Mouse (Mus musculus) C2C12 (cell line): ENCODE data around the gene Fam83c.

Experiments used
- CTCF ChIP-seq: IDR thresholded peaks from one replicate; pipeline ENCODE4 v1.5.1; 2011; ENCODE audit not compliant: control insufficient read depth, insufficient read depth, insufficient read length
- MAX ChIP-seq: IDR thresholded peaks from one replicate; pipeline ENCODE4 v1.6.1; 2011; ENCODE audit warnings: mild to moderate bottlenecking, control low read depth
- MYOG ChIP-seq: IDR thresholded peaks from one replicate; pipeline ENCODE4 v1.6.1; 2011; ENCODE audit not compliant: control insufficient read depth, insufficient read length; ENCODE audit errors: extremely low read depth
- USF1 ChIP-seq: IDR thresholded peaks from one replicate; pipeline ENCODE4 v1.6.1; 2011; ENCODE audit warnings: low read depth, mild to moderate bottlenecking, control low read depth, moderate library complexity

DNA sequence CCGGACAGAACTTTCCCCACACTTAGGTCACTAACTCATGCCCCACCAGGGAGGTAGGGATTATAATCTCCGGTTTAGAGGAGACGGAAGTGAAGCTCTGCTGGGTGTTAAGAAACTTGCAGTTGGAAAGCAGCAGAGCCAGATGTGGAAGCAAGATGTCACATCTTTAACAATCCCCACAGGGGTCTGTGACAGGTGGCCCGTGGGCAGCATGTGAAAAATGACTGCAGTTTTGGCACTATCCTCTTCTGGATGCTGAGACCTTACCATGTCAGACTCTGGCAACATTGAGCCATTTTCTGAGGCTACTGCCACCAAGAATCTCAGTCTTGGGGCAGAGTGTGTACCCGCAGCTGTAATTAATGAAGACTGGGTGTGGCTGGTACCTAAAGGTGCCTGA, 30.6 kb downstream of the Fam83c start:
- TF ChIP-seq CTCF: no peak
- no peak for TF ChIP-seq MAX
- TF ChIP-seq MYOG: no peak
- TF ChIP-seq USF1: no peak
